Mouse (Mus musculus) heart, embryonic 11.5 days (tissue): ENCODE results near the gene Nlgn2. TPM values are rescaled to one million over a fixed set of nuclear protein-coding genes. Genes with fewer than 3 reads are reported as not detected.
"Not testable (repeated sequence)": the region's sequence is repeated elsewhere in the genome, so short reads cannot be mapped to it uniquely, and the experiment has no call there.

ENCODE experiments used
- ATAC-seq: fragments of 200-750 bp; cut with Nextera tagmentation; replicated peaks from 2 replicates; pipeline ENCODE4 v1.8.0; 2017; ENCODE audit warnings: moderate library complexity; ENCODE audit not compliant: insufficient number of reproducible peaks, low FRiP score, low TSS enrichment
- H3K27ac ChIP-seq: fragments of 300-500 bp; sonication (generic); 2 replicates; pipeline ENCODE4 v1.5.1; 2014; ENCODE audit warnings: mild to moderate bottlenecking, low read depth, low read length
- H3K27me3 ChIP-seq: fragments of 300-500 bp; sonication (generic); 2 replicates; pipeline ENCODE4 v1.6.1; 2014; ENCODE audit warnings: mild to moderate bottlenecking, low read length, mixed read lengths; ENCODE audit not compliant: control insufficient read depth, insufficient read depth
- H3K36me3 ChIP-seq: fragments of 300-500 bp; sonication (generic); 2 replicates; pipeline ENCODE4 v1.6.1; 2014; ENCODE audit warnings: mild to moderate bottlenecking, low read length, moderate library complexity, mixed read lengths; ENCODE audit not compliant: control insufficient read depth, insufficient read depth
- H3K4me1 ChIP-seq: fragments of 300-500 bp; sonication (generic); 2 replicates; pipeline ENCODE4 v1.6.1; 2014; ENCODE audit warnings: low read length; ENCODE audit not compliant: control insufficient read depth, insufficient read depth
- H3K4me2 ChIP-seq: fragments of 300-500 bp; sonication (generic); 2 replicates; pipeline ENCODE4 v1.6.1; 2014; ENCODE audit warnings: mild to moderate bottlenecking, moderate library complexity
- H3K4me3 ChIP-seq: fragments of 300-500 bp; sonication (generic); 2 replicates; pipeline ENCODE4 v1.5.1; 2014; ENCODE audit warnings: low read depth, low read length
- H3K9ac ChIP-seq: fragments of 300-500 bp; sonication (generic); 2 replicates; pipeline ENCODE4 v1.6.1; 2014; ENCODE audit warnings: mild to moderate bottlenecking, low read depth, low read length, moderate library complexity
- H3K9me3 ChIP-seq: fragments of 300-500 bp; sonication (generic); replicated peaks from 2 replicates; pipeline ENCODE4 v1.6.1; 2016; ENCODE audit warnings: low read length; ENCODE audit not compliant: control insufficient read depth
- WGBS: fragments of 180-500 bp; shearing (Covaris S2); extraction: QIAGEN DNeasy Blood & Tissue Kit; methylation state at CpG from one replicate; pipeline ENCODE4 v1.1.7; 2014; ENCODE audit not compliant: insufficient replicate concordance; 5-methylcytosine and 5-hydroxymethylcytosine counted together
- polyA plus RNA-seq: library from polyadenylated mRNA; unstranded; fragments of >200 nt; fragmentation: Nextera tagmentation; extraction: Ambion mirVana; gene quantifications from 2 replicates; pipeline ENCODE4 v1.2.1, GENCODE M21; 2014

Gene Nlgn2
- polyA plus RNA-seq, 1 experiment from 2014 or later: 3.1 TPM

DNA sequence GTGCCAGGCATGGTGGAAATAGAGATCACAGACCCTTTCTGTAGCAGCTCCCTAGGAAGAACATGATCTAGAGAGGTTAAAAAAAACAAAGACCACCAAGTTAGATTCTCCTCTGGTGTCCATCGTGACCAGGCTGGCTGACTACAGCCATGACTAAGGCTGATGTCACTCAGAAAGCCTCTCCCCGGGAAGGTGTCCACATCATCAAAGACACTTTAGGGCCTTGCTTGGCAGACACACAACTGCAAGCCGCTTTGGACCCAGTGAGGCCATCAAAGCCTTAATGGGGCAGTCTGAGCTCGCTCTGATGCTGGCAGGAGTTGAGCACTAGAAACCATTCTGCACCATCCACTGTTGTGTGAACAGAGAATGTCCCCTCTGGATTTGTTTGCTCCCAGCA is 34.9 kb upstream of the Nlgn2 start:
- no peak for ATAC-seq
- Histone ChIP-seq H3K9me3 (no peaks in the 10 kb centered on the region), H3K4me1 (no peaks in the 10 kb centered on the region; the same call in 1 of the 2 replicates), H3K4me3 (no peak overlapping the region), H3K9ac (no peak overlapping the region), H3K36me3 (no peaks in the 10 kb centered on the region), H3K27me3 (no peaks in the 10 kb centered on the region), H3K4me2 (no peak overlapping the region), H3K27ac (no peak overlapping the region)
- WGBS: 75% methylated on average over 4 of the region's 4 CpGs

DNA sequence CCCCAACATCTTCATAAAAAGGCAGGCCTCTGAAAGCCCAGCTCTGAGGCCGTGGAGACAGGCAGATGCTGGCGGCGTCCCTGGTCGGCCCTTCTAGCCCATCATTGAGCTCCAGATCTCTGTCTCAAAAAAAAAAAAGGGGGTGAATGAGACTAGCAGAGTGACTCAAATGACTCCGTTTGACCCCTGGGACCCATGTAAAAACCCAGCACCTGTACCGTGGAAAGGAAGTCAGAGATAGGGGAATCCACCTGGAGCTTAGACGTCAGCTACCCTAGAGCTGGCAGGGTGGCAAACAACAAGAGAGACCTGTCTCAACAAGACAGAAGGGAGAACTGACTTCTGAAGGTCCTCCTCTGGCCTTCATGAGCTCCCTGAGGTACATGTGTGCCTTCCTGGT is 34.2 kb upstream of the Nlgn2 start:
- Histone ChIP-seq H3K9ac (no peak overlapping the region), H3K36me3 (no peaks in the 10 kb centered on the region), H3K27me3 (no peaks in the 10 kb centered on the region), H3K4me1 (no peaks in the 10 kb centered on the region; the same call in 1 of the 2 replicates), H3K27ac (no peak overlapping the region), H3K4me2 (no peak overlapping the region), H3K9me3 (no peaks in the 10 kb centered on the region), H3K4me3 (no peak overlapping the region)
- WGBS: 81% methylated on average over 7 of the region's 7 CpGs
- ATAC-seq: no peak

DNA sequence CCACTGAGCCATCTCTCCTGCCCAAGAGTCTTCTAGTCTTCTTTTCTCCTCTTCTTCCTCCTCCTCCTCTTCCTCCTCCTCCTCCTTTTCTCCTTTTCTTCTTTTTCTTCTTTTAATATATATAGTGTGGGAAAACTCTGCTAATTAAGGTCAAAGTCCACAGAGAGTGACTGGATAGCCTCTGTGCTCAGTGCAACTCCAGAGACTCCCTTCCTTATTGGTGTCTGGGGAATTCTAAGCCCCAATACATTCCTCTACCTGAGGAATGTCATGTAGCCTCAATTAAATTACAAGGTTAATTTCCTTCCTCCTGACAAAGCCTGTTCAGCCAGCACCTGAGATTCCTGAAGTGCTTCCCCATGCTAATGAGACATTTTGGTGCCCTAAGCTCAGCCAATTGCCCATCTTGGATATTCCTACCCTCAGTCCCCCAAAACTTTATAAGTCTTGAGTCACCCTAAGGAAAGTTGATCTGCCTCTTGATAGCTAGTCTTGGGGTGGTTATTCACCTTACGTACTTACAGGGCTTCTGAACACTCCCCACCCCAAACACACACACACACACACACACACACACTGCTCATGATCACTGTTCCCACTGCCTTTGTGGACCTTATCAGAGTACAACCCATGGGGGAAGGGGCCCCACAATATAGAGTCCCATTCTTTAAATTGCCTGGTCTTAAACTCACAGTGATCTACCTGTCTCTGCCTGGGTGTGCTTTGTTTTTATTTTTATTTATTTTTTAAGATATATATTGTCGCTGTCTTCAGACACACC is 32.9 kb upstream of the Nlgn2 start:
- ATAC-seq: no peak
- 89% methylated on average over 2 of the region's 2 CpGs for WGBS

GRCm38 (mm10) chr11:69867335-69867734 is 29.8 kb upstream of the Nlgn2 start:
- WGBS: 41% methylated on average over 9 of the region's 9 CpGs
- no peak for ATAC-seq
- no peak overlapping the region for H3K9ac ChIP-seq

More for the DNA sequence above, 32.9 kb upstream of the Nlgn2 start:
- no peak overlapping the region for H3K4me3 ChIP-seq
- no peaks in the 10 kb centered on the region for H3K4me1 ChIP-seq
- no peaks in the 10 kb centered on the region for H3K36me3 ChIP-seq
- H3K9ac ChIP-seq: no peak overlapping the region
- 0 out of 2 replicates have a peak, but pooled peaks cover 2% of the 10 kb centered on the region for H3K27me3 ChIP-seq
- no peak overlapping the region for H3K4me2 ChIP-seq
- no peak overlapping the region for H3K27ac ChIP-seq
- H3K9me3 ChIP-seq: no peaks in the 10 kb centered on the region

GRCm38 (mm10) chr11:69865561-69865960 is 28.0 kb upstream of the Nlgn2 start:
- Histone ChIP-seq H3K4me1 (peaks cover 4% of the 10 kb centered on the region; the same call in 1 of the 2 replicates), H3K36me3 (no peaks in the 10 kb centered on the region), H3K4me2 (no peak overlapping the region), H3K27me3 (0 out of 2 replicates have a peak, but pooled peaks cover 2% of the 10 kb centered on the region), H3K4me3 (no peak overlapping the region), H3K9me3 (no peaks in the 10 kb centered on the region), H3K9ac (no peak overlapping the region), H3K27ac (no peak overlapping the region)
- ATAC-seq: no peak
- WGBS: 87% methylated on average over 9 of the region's 9 CpGs

More at GRCm38 (mm10) chr11:69867335-69867734, 29.8 kb upstream of the Nlgn2 start:
- no peak overlapping the region for H3K4me3 ChIP-seq
- H3K4me1 ChIP-seq: peaks cover 4% of the 10 kb centered on the region; the same call in 1 of the 2 replicates
- H3K4me2 ChIP-seq: no peak overlapping the region
- no peaks in the 10 kb centered on the region for H3K36me3 ChIP-seq
- no peak overlapping the region for H3K27ac ChIP-seq
- 0 out of 2 replicates have a peak, but pooled peaks cover 2% of the 10 kb centered on the region for H3K27me3 ChIP-seq
- H3K9me3 ChIP-seq: no peaks in the 10 kb centered on the region

DNA sequence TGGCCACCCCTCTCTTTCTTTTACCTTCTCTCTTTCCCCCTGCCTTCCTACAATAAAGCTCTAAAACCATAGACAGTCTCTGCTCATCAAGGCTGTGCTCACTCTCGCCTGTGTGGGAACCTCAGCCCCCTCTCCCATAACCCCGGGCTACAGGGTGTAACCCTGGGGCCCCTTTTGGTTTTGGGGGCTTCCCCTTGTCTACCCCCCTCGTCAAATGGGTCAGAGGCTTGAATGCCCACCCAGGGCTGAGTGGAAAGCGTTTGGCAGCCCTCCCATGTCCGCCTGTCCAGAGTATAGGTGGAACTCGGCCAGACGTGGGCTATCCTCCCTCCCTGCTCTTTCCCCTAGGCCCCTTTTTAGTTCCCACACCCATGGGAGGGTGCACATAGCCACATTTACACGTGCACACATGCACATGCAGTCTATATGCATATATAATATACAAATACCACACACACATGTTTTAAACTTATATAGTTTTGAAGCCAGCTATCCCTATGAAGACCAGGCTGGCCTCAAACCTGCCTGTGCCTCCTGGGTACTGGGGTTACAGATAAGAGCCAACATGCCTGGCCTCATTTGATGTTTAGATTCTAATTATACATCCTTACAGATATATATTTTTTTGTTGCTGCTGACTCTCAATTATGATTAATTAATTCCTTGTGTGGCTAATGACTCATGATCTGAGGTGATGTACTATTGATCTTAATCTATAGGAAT is 26.7 kb upstream of the Nlgn2 start:
- 52% methylated on average over 8 of the region's 8 CpGs for WGBS
- no peak overlapping the region for H3K27ac ChIP-seq
- H3K9ac ChIP-seq: no peak overlapping the region

GRCm38 (mm10) chr11:69863729-69864128 is 26.1 kb upstream of the Nlgn2 start:
- H3K27me3 ChIP-seq: peaks cover 13% of the 10 kb centered on the region; the same call in 1 of the 2 replicates
- not testable (repeated sequence) for H3K4me1 ChIP-seq, H3K4me2 ChIP-seq, ATAC-seq, H3K9ac ChIP-seq, H3K9me3 ChIP-seq, H3K4me3 ChIP-seq, H3K36me3 ChIP-seq, H3K27ac ChIP-seq
- 52% methylated on average over 3 of the region's 3 CpGs for WGBS

More for the DNA sequence above, 26.7 kb upstream of the Nlgn2 start:
- Histone ChIP-seq H3K9me3 (no peaks in the 10 kb centered on the region), H3K4me3 (no peak overlapping the region), H3K36me3 (no peaks in the 10 kb centered on the region), H3K4me2 (no peak overlapping the region), H3K27me3 (peaks cover 8% of the 10 kb centered on the region; the same call in 1 of the 2 replicates), H3K4me1 (peaks cover 4% of the 10 kb centered on the region; the same call in 1 of the 2 replicates)
- no peak for ATAC-seq

- H3K9ac ChIP-seq: no peak within 1 kb of the TSS; the same call in 1 of the 2 replicates
- H3K9me3 ChIP-seq: no peaks in the 10 kb centered on the region
- no peak for ATAC-seq
- no peak within 1 kb of the TSS for H3K4me2 ChIP-seq
- WGBS: 20% methylated on average over 30 of the region's 30 CpGs
- no peak within 1 kb of the TSS for H3K4me3 ChIP-seq
- H3K36me3 ChIP-seq: no peaks in the 10 kb centered on the region
- peaks cover 36% of the 10 kb centered on the region for H3K27me3 ChIP-seq
- H3K27ac ChIP-seq: no peak within 1 kb of the TSS
- H3K4me1 ChIP-seq: peaks cover 13% of the 10 kb centered on the region; the same call in 1 of the 2 replicates
Measured at GRCm38 (mm10) chr11:69858113-69858998, 20.8 kb upstream of the Nlgn2 start, which contains the start of gene Tnk1. TSS of gene Tnk1 (minus strand) at chr11:69858730.
